Comparison of ENCODE assay signal across 15 mouse cellular contexts in genomic region chr15:98797835-98798492, GRCm38 (mm10). TPM values are rescaled to one million over a fixed set of nuclear protein-coding genes. Genes with fewer than 3 reads are reported as not detected.
DNase-seq lines count a peak whose midpoint lies in the region; ATAC-seq and TF ChIP-seq lines count a peak whose summit lies in the region.
"Had no signal": no experiment of that assay in that cellular context is flagged by ENCODE, and none has a peak within 500 bp of the region (broad histone marks: within the 10 kb centered on the region; RNA-seq: fewer than 3 reads in every experiment).

No protein-coding gene starts in this region.

- 1% methylated on average over 28 of the region's 28 CpGs for WGBS in embryonic facial prominence, embryonic 12.5 days
- 2% methylated on average over 28 of the region's 28 CpGs for WGBS in hindbrain, embryonic 14.5 days
- WGBS in midbrain, embryonic 16.5 days, result under 1% methylated on average over 28 of the region's 28 CpGs
- 16% methylated on average over 28 of the region's 28 CpGs for WGBS in lung, adult 2 months

- peak overlapping the region; percentile 28; the same call in 1 of the 2 replicates for H3K4me2 ChIP-seq in embryonic facial prominence, embryonic 12.5 days (replicated peaks)
- H3K4me2 ChIP-seq in hindbrain, embryonic 14.5 days (replicated peaks), result 0 out of 2 replicates have a peak overlapping the region, but pooled peaks have one; percentile 17
- H3K4me2 ChIP-seq in midbrain, embryonic 16.5 days (ENCODE audit: low read length), result peak overlapping the region; percentile 23; the same call in 1 of the 2 replicates

- intact Hi-C loops in gastrocnemius, postnatal 14 days (cut with DNase I; ENCODE audit: low total_unique reads), result no loop called here

- ATAC-seq in embryonic facial prominence, embryonic 12.5 days (ENCODE audit: insufficient number of reproducible peaks, insufficient read depth, low FRiP score, low TSS enrichment), result peak; percentile 77; the same call in 1 of the 2 replicates
- peak; percentile 91 for ATAC-seq in hindbrain, embryonic 14.5 days (ENCODE audit: low FRiP score)
- ATAC-seq in midbrain, embryonic 16.5 days, result peak; percentile 78

- H3K4me1 ChIP-seq in embryonic facial prominence, embryonic 12.5 days, result 0 out of 2 replicates have a peak, but pooled peaks cover 4% of the 10 kb centered on the region
- H3K4me1 ChIP-seq in hindbrain, embryonic 14.5 days (replicated peaks; ENCODE audit: control insufficient read depth, insufficient read depth, low read length), result peaks cover 8% of the 10 kb centered on the region
- H3K4me1 ChIP-seq in midbrain, embryonic 16.5 days (ENCODE audit: control insufficient read depth, insufficient read depth, low read length), result peaks cover 5% of the 10 kb centered on the region; the same call in 1 of the 2 replicates
- H3K4me1 ChIP-seq in lung, adult 2 months (ENCODE audit: control insufficient read depth, insufficient read depth, low read length), result no peaks in the 10 kb centered on the region

- DNase-seq in embryo, embryonic 10 days (ENCODE audit: low spot score), result peak; percentile 85
- DNase-seq in hindbrain, embryonic 14.5 days (ENCODE audit: low spot score), result peak; percentile 59
- no peak for DNase-seq in lung, adult 2 months
- no peak for DNase-seq in lung, adult 18-20 months
- no peak for DNase-seq in gastrocnemius, postnatal 14 days
- no peak for DNase-seq in spleen, adult 18-20 months
- DNase-seq: cerebellum, adult 18-20 months; kidney, postnatal 14 days; thymus, postnatal 4 days had no signal

- no peak for TF ChIP-seq POLR2A in lung, adult 2 months (IDR thresholded peaks at IDR 0.05; ENCODE audit: borderline replicate concordance, extremely low read depth, low read depth, low read length)

- H3K36me3 ChIP-seq in embryonic facial prominence, embryonic 12.5 days, result no peaks in the 10 kb centered on the region
- H3K36me3 ChIP-seq in hindbrain, embryonic 14.5 days (replicated peaks; ENCODE audit: control insufficient read depth, insufficient read depth), result no peaks in the 10 kb centered on the region
- no peaks in the 10 kb centered on the region for H3K36me3 ChIP-seq in midbrain, embryonic 16.5 days (ENCODE audit: control insufficient read depth, insufficient read depth, low read length)

- 0 out of 2 replicates have a peak overlapping the region, but pooled peaks have one; percentile 2 for H3K4me3 ChIP-seq in embryonic facial prominence, embryonic 12.5 days
- no peak overlapping the region for H3K4me3 ChIP-seq in hindbrain, embryonic 14.5 days (replicated peaks; ENCODE audit: low read length)
- H3K4me3 ChIP-seq in midbrain, embryonic 16.5 days (ENCODE audit: low read depth, low read length), result no peak overlapping the region
- H3K4me3 ChIP-seq in lung, adult 2 months (replicated peaks; ENCODE audit: extremely low read depth, low read depth, low read length), result no peak overlapping the region

- no peak overlapping the region; the same call in 1 of the 2 replicates for H3K9ac ChIP-seq in embryonic facial prominence, embryonic 12.5 days
- H3K9ac ChIP-seq in hindbrain, embryonic 14.5 days, result no peak overlapping the region
- H3K9ac ChIP-seq in midbrain, embryonic 16.5 days (ENCODE audit: low read depth, low read length), result 0 out of 2 replicates have a peak overlapping the region, but pooled peaks have one; percentile 27

- no peak overlapping the region for H3K27ac ChIP-seq in embryonic facial prominence, embryonic 12.5 days
- H3K27ac ChIP-seq in hindbrain, embryonic 14.5 days, result no peak overlapping the region
- no peak overlapping the region for H3K27ac ChIP-seq in midbrain, embryonic 16.5 days (ENCODE audit: low read length)
- H3K27ac ChIP-seq: macrophage had no signal

- no peaks in the 10 kb centered on the region for H3K9me3 ChIP-seq in embryonic facial prominence, embryonic 12.5 days
- no peaks in the 10 kb centered on the region for H3K9me3 ChIP-seq in hindbrain, embryonic 14.5 days (ENCODE audit: control insufficient read depth, low read length)
- no peaks in the 10 kb centered on the region for H3K9me3 ChIP-seq in midbrain, embryonic 16.5 days (replicated peaks; ENCODE audit: control insufficient read depth, low read length, poor library complexity, severe bottlenecking)

- H3K27me3 ChIP-seq in embryonic facial prominence, embryonic 12.5 days, result peaks cover 100% of the 10 kb centered on the region
- H3K27me3 ChIP-seq in hindbrain, embryonic 14.5 days (ENCODE audit: control insufficient read depth, insufficient read depth, low read length), result peaks cover 98% of the 10 kb centered on the region
- peaks cover 88% of the 10 kb centered on the region for H3K27me3 ChIP-seq in midbrain, embryonic 16.5 days (ENCODE audit: control insufficient read depth, insufficient read depth, low read depth, low read length)

- no peak for TF ChIP-seq CTCF in lung, adult 2 months (IDR thresholded peaks at IDR 0.05; ENCODE audit: insufficient read depth, low read length)

RNA-seq across cellular contexts. Expression of gene Wnt1, which starts 8.3 kb away (rescaled TPM):
- 0.13 and 0.38 TPM in 2 replicates for polyA plus RNA-seq in embryonic facial prominence, embryonic 12.5 days (2016; fragmentation: Nextera tagmentation; extraction: Ambion mirVana)
- polyA plus RNA-seq in hindbrain, embryonic 14.5 days (2014; fragmentation: Nextera tagmentation; extraction: Ambion mirVana), result 1.9 and 2.1 TPM in 2 replicates
- 1.2 and 1.3 TPM in 2 replicates for polyA plus RNA-seq in midbrain, embryonic 16.5 days (2015; fragmentation: Nextera tagmentation; extraction: Ambion mirVana)
- not detected in 2 replicates for polyA plus RNA-seq in lung, adult 2 months (2012; rRNA removed)
- total RNA-seq in gastrocnemius, postnatal 14 days (2021), result under 1 TPM in 1 of 2 experiments, not detected in 1; 0.10 TPM
- total RNA-seq: adrenal gland, adult 18-20 months; left cerebral cortex, postnatal 36 days had no signal
- polyA plus RNA-seq: heart, embryonic 16.5 days; macrophage had no signal

RNA-seq across cellular contexts. Expression of gene Ddn, which starts 11.3 kb away (rescaled TPM):
- 0.04 TPM in 1 of 2 replicates, not detected in the other for polyA plus RNA-seq in embryonic facial prominence, embryonic 12.5 days (2016; fragmentation: Nextera tagmentation; extraction: Ambion mirVana)
- polyA plus RNA-seq in hindbrain, embryonic 14.5 days (2014; fragmentation: Nextera tagmentation; extraction: Ambion mirVana), result 0.59 and 0.64 TPM in 2 replicates
- 0.35 and 0.42 TPM in 2 replicates for polyA plus RNA-seq in midbrain, embryonic 16.5 days (2015; fragmentation: Nextera tagmentation; extraction: Ambion mirVana)
- polyA plus RNA-seq in lung, adult 2 months (2012; rRNA removed), result 0.21 and 0.31 TPM in 2 replicates
- 1 to 10 TPM; 1.6 to 2.7 TPM for total RNA-seq in gastrocnemius, postnatal 14 days (2021)
- total RNA-seq: adrenal gland, adult 18-20 months had no signal
- polyA plus RNA-seq: macrophage had no signal

RNA-seq across cellular contexts. Expression of gene Wnt10b, which starts 20.0 kb away (rescaled TPM):
- polyA plus RNA-seq in embryonic facial prominence, embryonic 12.5 days (2016; fragmentation: Nextera tagmentation; extraction: Ambion mirVana), result 1.5 and 1.7 TPM in 2 replicates
- not detected in 2 replicates for polyA plus RNA-seq in hindbrain, embryonic 14.5 days (2014; fragmentation: Nextera tagmentation; extraction: Ambion mirVana)
- not detected in 2 replicates for polyA plus RNA-seq in midbrain, embryonic 16.5 days (2015; fragmentation: Nextera tagmentation; extraction: Ambion mirVana)
- polyA plus RNA-seq in lung, adult 2 months (2012; rRNA removed), result 21.8 and 37.4 TPM in 2 replicates
- total RNA-seq in gastrocnemius, postnatal 14 days (2021), result 1 to 10 TPM in 1 of 2 experiments, under 1 TPM in 1; 0.78 to 1.5 TPM
- polyA plus RNA-seq: macrophage had no signal

RNA-seq across cellular contexts. Expression of gene Prkag1, which starts 33.4 kb away (rescaled TPM):
- polyA plus RNA-seq in embryonic facial prominence, embryonic 12.5 days (2016; fragmentation: Nextera tagmentation; extraction: Ambion mirVana), result 85.9 and 87.1 TPM in 2 replicates
- polyA plus RNA-seq in hindbrain, embryonic 14.5 days (2014; fragmentation: Nextera tagmentation; extraction: Ambion mirVana), result 59.0 and 65.3 TPM in 2 replicates
- polyA plus RNA-seq in midbrain, embryonic 16.5 days (2015; fragmentation: Nextera tagmentation; extraction: Ambion mirVana), result 72.9 and 73.1 TPM in 2 replicates
- 51.0 and 62.8 TPM in 2 replicates for polyA plus RNA-seq in lung, adult 2 months (2012; rRNA removed)
- total RNA-seq in gastrocnemius, postnatal 14 days (2021), result 10 to 100 TPM; 36.6 to 42.0 TPM

RNA-seq across cellular contexts. Expression of gene Arf3, which starts 35.0 kb away (rescaled TPM):
- polyA plus RNA-seq in embryonic facial prominence, embryonic 12.5 days (2016; fragmentation: Nextera tagmentation; extraction: Ambion mirVana), result 51.2 and 52.1 TPM in 2 replicates
- polyA plus RNA-seq in hindbrain, embryonic 14.5 days (2014; fragmentation: Nextera tagmentation; extraction: Ambion mirVana), result 77.2 and 84.7 TPM in 2 replicates
- 96.4 and 102 TPM in 2 replicates for polyA plus RNA-seq in midbrain, embryonic 16.5 days (2015; fragmentation: Nextera tagmentation; extraction: Ambion mirVana)
- 110 and 166 TPM in 2 replicates for polyA plus RNA-seq in lung, adult 2 months (2012; rRNA removed)
- 10 to 100 TPM; 14.6 to 15.8 TPM for total RNA-seq in gastrocnemius, postnatal 14 days (2021)

Comparison
In these comparisons a context has a peak if more than half of its experiments do, and no peak if none do; other contexts are left out.
1. DNase-seq: peak in embryo, embryonic 10 days (single experiment) and hindbrain, embryonic 14.5 days (single experiment); none in lung, adult 2 months (single experiment), lung, adult 18-20 months (0 of 2), gastrocnemius, postnatal 14 days (single experiment) and spleen, adult 18-20 months (0 of 2).
2. Peak in every context shown above with its lines, with median percentiles within 50 percentile points of each other: ATAC-seq and H3K4me2 ChIP-seq.